Mouse (Mus musculus) heart, embryonic 11.5 days (tissue): ENCODE data around the gene Ppp1r12c. TPM values are rescaled to one million over a fixed set of nuclear protein-coding genes. Genes with fewer than 3 reads are reported as not detected.
A peak's percentile ranks its signal among the peaks of the same experiment; 100 is the strongest.
"Not testable (repeated sequence)": the region's sequence is repeated elsewhere in the genome, so short reads cannot be mapped to it uniquely, and the experiment has no call there.

ENCODE experiments used
- ATAC-seq: fragments of 200-750 bp; cut with Nextera tagmentation; replicated peaks from 2 replicates; pipeline ENCODE4 v1.8.0; 2017; ENCODE audit warnings: moderate library complexity; ENCODE audit not compliant: insufficient number of reproducible peaks, low FRiP score, low TSS enrichment
- H3K27ac ChIP-seq: fragments of 300-500 bp; sonication (generic); 2 replicates; pipeline ENCODE4 v1.5.1; 2014; ENCODE audit warnings: mild to moderate bottlenecking, low read depth, low read length
- H3K27me3 ChIP-seq: fragments of 300-500 bp; sonication (generic); 2 replicates; pipeline ENCODE4 v1.6.1; 2014; ENCODE audit warnings: mild to moderate bottlenecking, low read length, mixed read lengths; ENCODE audit not compliant: control insufficient read depth, insufficient read depth
- H3K36me3 ChIP-seq: fragments of 300-500 bp; sonication (generic); 2 replicates; pipeline ENCODE4 v1.6.1; 2014; ENCODE audit warnings: mild to moderate bottlenecking, low read length, moderate library complexity, mixed read lengths; ENCODE audit not compliant: control insufficient read depth, insufficient read depth
- H3K4me1 ChIP-seq: fragments of 300-500 bp; sonication (generic); 2 replicates; pipeline ENCODE4 v1.6.1; 2014; ENCODE audit warnings: low read length; ENCODE audit not compliant: control insufficient read depth, insufficient read depth
- H3K4me2 ChIP-seq: fragments of 300-500 bp; sonication (generic); 2 replicates; pipeline ENCODE4 v1.6.1; 2014; ENCODE audit warnings: mild to moderate bottlenecking, moderate library complexity
- H3K4me3 ChIP-seq: fragments of 300-500 bp; sonication (generic); 2 replicates; pipeline ENCODE4 v1.5.1; 2014; ENCODE audit warnings: low read depth, low read length
- H3K9ac ChIP-seq: fragments of 300-500 bp; sonication (generic); 2 replicates; pipeline ENCODE4 v1.6.1; 2014; ENCODE audit warnings: mild to moderate bottlenecking, low read depth, low read length, moderate library complexity
- H3K9me3 ChIP-seq: fragments of 300-500 bp; sonication (generic); replicated peaks from 2 replicates; pipeline ENCODE4 v1.6.1; 2016; ENCODE audit warnings: low read length; ENCODE audit not compliant: control insufficient read depth
- WGBS: fragments of 180-500 bp; shearing (Covaris S2); extraction: QIAGEN DNeasy Blood & Tissue Kit; methylation state at CpG from one replicate; pipeline ENCODE4 v1.1.7; 2014; ENCODE audit not compliant: insufficient replicate concordance; 5-methylcytosine and 5-hydroxymethylcytosine counted together
- polyA plus RNA-seq: library from polyadenylated mRNA; unstranded; fragments of >200 nt; fragmentation: Nextera tagmentation; extraction: Ambion mirVana; gene quantifications from 2 replicates; pipeline ENCODE4 v1.2.1, GENCODE M21; 2014

The Ppp1r12c gene
- polyA plus RNA-seq, 1 experiment from 2014 or later, result 32.9 TPM

DNA sequence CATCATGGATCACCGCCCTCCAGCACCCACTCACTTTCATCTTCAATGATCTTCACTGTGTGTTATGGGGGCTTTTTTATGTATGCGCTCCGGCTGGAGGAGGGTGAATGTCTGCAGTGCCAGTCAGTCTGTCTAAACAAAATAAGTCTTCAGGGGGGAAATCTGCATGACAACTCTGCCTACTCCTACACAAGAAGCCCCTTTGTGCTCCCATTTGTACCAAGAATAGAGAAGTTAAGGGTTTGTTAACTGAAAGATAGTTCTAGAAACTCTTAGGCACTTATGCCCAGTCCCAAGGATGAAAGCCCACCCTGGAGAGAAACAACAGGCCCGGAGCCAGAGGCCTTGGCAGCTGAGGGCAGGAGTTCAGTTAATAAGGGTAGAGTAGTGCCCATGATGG lies 34.9 kb upstream of the Ppp1r12c start:
- 91% methylated on average over 4 of the region's 4 CpGs for WGBS
- Histone ChIP-seq H3K4me3 (no peak overlapping the region), H3K4me2 (no peak overlapping the region), H3K27ac (no peak overlapping the region), H3K4me1 (no peaks in the 10 kb centered on the region), H3K36me3 (no peaks in the 10 kb centered on the region), H3K9me3 (no peaks in the 10 kb centered on the region), H3K27me3 (no peaks in the 10 kb centered on the region), H3K9ac (no peak overlapping the region)
- no peak for ATAC-seq

DNA sequence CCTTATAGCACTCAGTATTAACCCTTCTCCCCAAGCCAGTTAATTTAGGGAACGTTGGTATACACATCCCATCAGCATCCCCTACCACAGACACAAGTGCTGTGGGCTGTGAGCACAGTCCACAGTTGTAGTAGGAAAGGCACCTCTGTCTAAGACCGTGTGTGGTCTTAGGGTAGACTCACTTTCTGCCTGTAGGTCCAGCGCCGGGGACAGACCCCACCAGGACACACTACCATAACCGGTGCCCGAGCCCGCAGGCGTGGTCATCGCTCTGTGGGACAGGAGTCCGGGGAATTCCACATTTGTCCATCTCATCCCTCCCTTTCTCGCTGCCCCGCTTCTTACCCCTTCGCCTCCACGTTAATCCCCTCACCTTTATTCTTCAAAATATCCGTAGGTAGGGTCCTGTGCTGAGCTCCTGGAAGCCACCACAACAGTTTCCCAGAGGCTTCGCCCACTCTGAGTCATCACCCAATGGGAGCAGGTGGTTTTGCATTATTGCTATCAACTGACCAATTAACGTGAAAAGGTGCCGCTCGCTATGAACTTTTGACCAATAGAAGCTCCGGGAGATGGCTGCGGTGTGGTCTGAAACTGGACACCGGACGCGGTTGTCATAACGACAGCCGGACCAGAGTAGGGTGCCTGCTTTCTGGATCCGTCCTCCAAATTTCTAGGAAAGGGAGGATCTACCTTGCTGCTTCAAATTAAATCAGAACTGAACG lies 30.7 kb upstream of the Ppp1r12c start, which contains the start of gene Dnaaf3:
Dnaaf3 (minus strand) TSS at position 449 of the 725 bp plus-strand sequence.
- Histone ChIP-seq H3K4me3 (peak within 1 kb of the TSS; percentile 37), H3K4me2 (peak within 1 kb of the TSS; percentile 70), H3K36me3 (no peaks in the 10 kb centered on the region), H3K9ac (no peak within 1 kb of the TSS), H3K27ac (no peak within 1 kb of the TSS), H3K4me1 (no peaks in the 10 kb centered on the region), H3K27me3 (peaks cover 13% of the 10 kb centered on the region), H3K9me3 (no peaks in the 10 kb centered on the region)
- ATAC-seq, result peak; percentile 87
- 6% methylated on average over 28 of the region's 28 CpGs for WGBS

DNA sequence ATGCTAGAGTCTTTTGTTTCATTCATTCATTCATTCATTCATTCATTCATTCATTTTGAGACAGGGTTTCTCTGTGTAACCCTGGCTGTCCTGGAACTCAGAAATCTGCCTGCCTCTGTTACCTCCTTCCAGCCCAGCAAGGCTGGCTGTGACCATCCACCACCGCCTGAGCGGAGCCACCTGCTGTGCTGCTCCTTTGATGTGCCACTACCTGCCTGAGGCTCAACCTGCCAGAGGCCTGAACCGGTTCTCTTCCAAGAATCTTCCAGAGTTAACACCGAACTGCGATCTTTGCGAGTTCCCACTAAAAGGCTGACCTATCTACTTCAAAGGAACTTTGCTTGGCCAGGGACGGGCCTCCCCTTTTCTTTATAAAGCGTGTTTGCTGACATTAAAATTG lies 28.7 kb upstream of the Ppp1r12c start:
- H3K4me3 ChIP-seq, H3K9me3 ChIP-seq, H3K4me1 ChIP-seq, H3K27ac ChIP-seq, H3K4me2 ChIP-seq, H3K36me3 ChIP-seq, H3K9ac ChIP-seq, ATAC-seq: not testable (repeated sequence)
- WGBS, result 30% methylated on average over 7 of the region's 8 CpGs
- H3K27me3 ChIP-seq, result peaks cover 16% of the 10 kb centered on the region

DNA sequence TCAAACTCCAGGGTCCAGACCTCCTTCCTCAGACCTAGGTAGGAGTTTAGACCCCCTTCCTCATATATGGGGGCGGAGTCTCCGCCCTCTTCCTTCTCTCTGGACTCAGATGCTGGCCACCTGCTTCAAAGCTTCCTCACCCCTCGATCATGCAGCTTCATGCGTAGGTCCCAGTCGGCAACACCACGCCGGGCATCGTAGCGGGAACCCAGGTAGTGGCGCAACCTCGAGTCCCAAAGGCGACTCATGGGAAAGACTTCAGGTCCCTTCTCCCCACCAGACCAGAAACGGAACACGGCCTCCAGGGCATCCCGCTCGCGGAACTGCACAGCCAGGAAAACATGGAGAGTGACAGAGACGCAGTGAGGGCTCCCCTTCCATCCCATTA lies 25.8 kb upstream of the Ppp1r12c start:
- no peaks in the 10 kb centered on the region for H3K36me3 ChIP-seq
- peaks cover 10% of the 10 kb centered on the region for H3K4me1 ChIP-seq
- 42% methylated on average over 18 of the region's 18 CpGs for WGBS
- H3K9ac ChIP-seq, result no peak overlapping the region
- ATAC-seq, result no peak
- peak overlapping the region; percentile 71 for H3K4me2 ChIP-seq
- peaks cover 16% of the 10 kb centered on the region for H3K27me3 ChIP-seq
- no peak overlapping the region for H3K27ac ChIP-seq
- H3K9me3 ChIP-seq, result no peaks in the 10 kb centered on the region
- no peak overlapping the region for H3K4me3 ChIP-seq

DNA sequence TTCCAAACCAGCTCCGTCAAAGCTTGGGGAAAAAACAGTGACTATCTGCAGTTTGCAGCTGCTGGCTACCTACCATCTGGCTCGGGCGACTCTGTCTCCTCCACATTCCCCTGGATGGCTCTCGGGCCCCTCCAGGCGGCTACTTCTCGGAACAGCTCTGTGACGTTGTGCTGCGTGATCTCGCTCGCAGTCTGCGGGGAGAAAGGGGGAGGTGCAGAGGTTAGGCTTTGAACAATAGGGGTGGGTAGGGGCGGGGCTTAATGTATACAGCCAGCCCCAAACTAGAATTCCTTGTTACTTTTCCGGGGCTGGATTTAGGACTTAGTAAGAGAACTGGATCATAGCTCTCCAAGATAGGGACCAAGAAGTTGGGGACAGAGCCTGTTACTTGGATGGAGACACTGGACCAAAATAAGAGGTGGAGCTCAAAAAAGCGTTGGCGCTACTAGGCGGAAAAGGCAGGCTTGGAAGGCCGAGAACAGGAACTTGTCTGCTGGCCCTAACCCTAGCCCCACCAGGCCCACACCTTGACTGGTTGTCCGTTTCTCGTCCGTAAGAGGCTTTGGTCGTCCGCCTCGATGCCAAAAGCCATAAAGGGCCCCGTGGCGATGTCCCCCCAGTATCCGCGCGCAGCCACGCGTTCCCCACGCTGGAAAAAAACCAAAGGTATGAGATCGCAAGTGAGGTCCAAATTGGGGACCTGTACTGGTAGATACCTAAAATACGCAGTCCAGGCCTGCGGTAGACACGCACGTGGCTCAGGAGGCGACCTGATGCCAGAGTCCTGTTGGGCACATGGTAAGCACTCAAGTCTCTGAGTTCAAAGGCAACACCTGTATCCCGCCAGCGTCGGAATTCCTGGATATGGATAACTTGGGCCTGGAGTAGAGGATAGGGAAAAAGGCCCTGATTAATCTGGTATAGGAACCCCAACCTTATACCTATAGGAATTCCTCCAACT lies 25.1 kb upstream of the Ppp1r12c start:
- Histone ChIP-seq H3K4me3 (peak overlapping the region; percentile 32), H3K9me3 (no peaks in the 10 kb centered on the region), H3K36me3 (no peaks in the 10 kb centered on the region), H3K4me2 (peak overlapping the region; percentile 71), H3K27me3 (peaks cover 16% of the 10 kb centered on the region), H3K4me1 (peaks cover 10% of the 10 kb centered on the region), H3K27ac (no peak overlapping the region), H3K9ac (peak overlapping the region; percentile 61; the same call in 1 of the 2 replicates)
- 19% methylated on average over 40 of the region's 40 CpGs for WGBS
- peak; percentile 75 for ATAC-seq

DNA sequence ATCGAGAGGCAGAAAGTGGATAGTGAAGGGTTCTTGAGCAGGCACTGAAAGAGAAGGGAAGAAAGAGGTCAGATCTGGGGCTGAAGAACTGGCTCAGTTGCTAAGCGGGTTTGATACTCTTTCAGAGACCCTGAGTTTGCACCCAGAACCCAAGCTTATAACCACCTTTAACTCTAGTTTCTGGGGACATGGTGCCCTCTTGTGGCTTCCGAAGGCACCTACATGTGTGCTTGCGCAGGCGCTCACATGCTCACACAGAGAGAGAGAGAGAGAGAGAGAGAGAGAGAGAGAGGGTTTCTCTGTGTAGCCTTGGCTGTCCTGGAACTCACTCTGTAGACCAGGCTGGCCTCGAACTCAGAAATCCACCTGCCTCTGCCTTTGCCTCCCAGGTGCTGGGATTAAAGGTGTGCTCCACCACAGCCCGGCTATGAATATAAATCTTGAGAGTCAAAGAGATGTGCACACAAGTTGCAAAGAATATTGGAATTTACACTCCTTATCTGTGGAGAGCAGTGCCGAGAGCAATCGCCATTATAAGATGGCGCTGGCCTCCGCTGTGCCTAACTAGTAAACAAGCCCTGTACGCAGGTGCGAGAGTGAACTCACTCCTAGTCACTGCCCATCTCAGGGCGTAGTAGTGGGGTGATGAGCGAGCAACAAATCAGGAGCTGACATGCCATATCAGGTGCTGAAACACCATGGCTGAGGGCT lies 22.9 kb upstream of the Ppp1r12c start, which contains the start of gene Tnni3:
Tnni3 (minus strand) TSS at position 18 of the 711 bp plus-strand sequence.
- peaks cover 20% of the 10 kb centered on the region for H3K4me1 ChIP-seq
- not testable (repeated sequence) for H3K36me3 ChIP-seq, H3K9me3 ChIP-seq, H3K4me3 ChIP-seq, ATAC-seq, H3K9ac ChIP-seq, H3K27ac ChIP-seq
- H3K27me3 ChIP-seq, result peaks cover 16% of the 10 kb centered on the region
- 66% methylated on average over 15 of the region's 15 CpGs for WGBS
- H3K4me2 ChIP-seq, result peak within 1 kb of the TSS; percentile 74; the same call in 1 of the 2 replicates

DNA sequence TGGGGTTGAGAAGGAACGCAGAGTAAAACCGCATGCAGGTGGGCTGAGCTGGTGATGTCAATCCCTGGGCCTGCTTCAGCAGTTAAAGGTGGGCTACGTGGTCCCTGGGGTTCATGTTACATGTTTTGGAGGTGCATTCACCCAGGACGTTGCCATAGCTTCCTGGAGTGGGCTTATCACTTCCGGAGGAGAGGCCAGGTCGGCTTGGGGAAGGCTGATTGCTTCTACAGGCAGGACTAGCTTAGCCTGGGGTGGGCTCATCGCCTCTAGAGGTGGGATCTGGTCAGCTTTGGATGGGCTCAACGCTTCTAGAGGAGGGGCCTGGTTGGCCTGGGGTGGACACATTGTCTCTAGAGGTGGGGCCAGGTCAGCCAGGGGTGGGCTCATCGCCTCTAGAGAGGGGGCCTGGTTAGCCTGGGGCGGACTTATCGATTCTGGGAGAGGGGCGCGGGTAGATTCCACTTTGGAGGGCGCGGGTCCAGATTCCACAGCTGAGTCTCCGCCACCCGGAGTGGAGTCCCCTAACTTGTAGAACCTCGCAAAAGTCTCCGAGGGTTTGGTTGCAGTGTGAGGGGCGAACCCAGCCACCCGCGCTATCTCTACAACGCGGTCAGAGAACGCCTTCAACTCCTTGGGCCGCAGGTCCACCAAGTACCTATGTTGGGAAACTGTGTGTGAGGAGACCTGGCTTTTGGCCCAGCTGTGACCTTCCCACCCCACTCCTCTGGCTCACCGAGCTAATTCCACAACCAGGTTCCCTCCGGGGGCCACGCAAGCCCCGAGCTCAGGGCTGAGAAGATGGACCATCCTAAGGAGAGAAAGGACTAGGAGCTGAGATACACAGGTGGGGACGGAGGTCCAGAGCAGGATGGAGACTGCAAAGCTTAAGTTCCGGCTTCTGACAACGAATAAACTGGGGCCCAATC lies 22.0 kb upstream of the Ppp1r12c start:
- 81% methylated on average over 33 of the region's 33 CpGs for WGBS
- H3K27me3 ChIP-seq, result peaks cover 12% of the 10 kb centered on the region; the same call in 1 of the 2 replicates
- no peak overlapping the region for H3K4me3 ChIP-seq
- H3K9ac ChIP-seq, result no peak overlapping the region
- H3K36me3 ChIP-seq, result no peaks in the 10 kb centered on the region
- H3K4me1 ChIP-seq, result peaks cover 23% of the 10 kb centered on the region
- peak overlapping the region; percentile 96; the same call in 1 of the 2 replicates for H3K27ac ChIP-seq
- ATAC-seq, result no peak
- no peaks in the 10 kb centered on the region for H3K9me3 ChIP-seq
- H3K4me2 ChIP-seq, result peak overlapping the region; percentile 74; the same call in 1 of the 2 replicates
